Mouse (Mus musculus): ENCODE measurements around the gene Gpatch2.

DNA sequence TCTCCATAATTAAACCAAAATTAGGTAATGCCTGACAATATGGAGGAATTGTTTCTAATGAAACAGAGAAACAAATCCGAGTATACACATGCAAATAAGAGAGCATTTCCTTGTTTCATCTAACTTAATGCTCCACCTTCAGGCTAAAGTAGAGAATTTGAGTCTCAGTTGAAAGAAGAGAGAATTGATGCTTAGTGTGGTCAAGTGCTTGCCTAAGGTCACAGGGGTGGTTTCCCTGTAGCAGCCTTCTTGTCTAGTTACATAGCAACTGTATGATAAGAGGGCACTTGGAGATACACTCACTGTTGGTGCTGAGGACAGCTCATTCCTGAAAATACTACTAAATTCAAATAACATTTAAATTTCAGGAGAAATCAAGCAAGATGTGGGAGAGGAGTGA lies 36.8 kb upstream of the Gpatch2 start:
- TF ChIP-seq CTCF (IDR thresholded peaks at IDR 0.05; ENCODE audit: control insufficient read depth, insufficient read depth, low read length) (no peak), POLR2A (IDR thresholded peaks at IDR 0.05; ENCODE audit: borderline replicate concordance, control insufficient read depth, low read depth, low read length) (no peak)

All from bone marrow, adult 2 months (tissue).